Mouse (Mus musculus) small intestine, adult 2 months (tissue): ENCODE data around the gene Slc16a5. TPM values are rescaled to one million over a fixed set of nuclear protein-coding genes. Genes with fewer than 3 reads are reported as not detected.

ENCODE experiments used
- H3K27ac ChIP-seq: fragments of 200-500 bp; 2 replicates; pipeline ENCODE4 v1.5.1; 2012; ENCODE audit warnings: low read depth, low read length, control low read depth, inconsistent platforms; ENCODE audit not compliant: insufficient read depth
- H3K27me3 ChIP-seq: fragments of 200-500 bp; 2 replicates; pipeline ENCODE4 v1.6.1; 2012; ENCODE audit warnings: mild to moderate bottlenecking, moderate library complexity, low read length, inconsistent platforms; ENCODE audit not compliant: control insufficient read depth, insufficient read depth
- H3K36me3 ChIP-seq: fragments of 200-500 bp; 2 replicates; pipeline ENCODE4 v1.6.1; 2012; ENCODE audit warnings: mild to moderate bottlenecking, low read length, control low read depth, inconsistent platforms; ENCODE audit not compliant: control insufficient read depth, insufficient read depth
- H3K4me1 ChIP-seq: fragments of 200-500 bp; 2 replicates; pipeline ENCODE4 v1.6.1; 2012; ENCODE audit warnings: low read length, inconsistent platforms, mixed read lengths; ENCODE audit not compliant: control insufficient read depth, insufficient read depth, insufficient read length
- H3K4me3 ChIP-seq: fragments of 200-500 bp; 2 replicates; pipeline ENCODE4 v1.5.1; 2012; ENCODE audit warnings: low read depth, mild to moderate bottlenecking, control low read depth, inconsistent platforms, low read length, moderate library complexity
- CTCF ChIP-seq: fragments of 200-500 bp; IDR thresholded peaks from 2 replicates; pipeline ENCODE4 v1.5.1; 2012; ENCODE audit warnings: low read depth, mild to moderate bottlenecking, control low read depth, inconsistent platforms, low read length, moderate library complexity, mixed read lengths; ENCODE audit not compliant: insufficient replicate concordance, insufficient read length; ENCODE audit errors: extremely low read depth
- POLR2A ChIP-seq: fragments of 200-500 bp; IDR thresholded peaks from 2 replicates; pipeline ENCODE4 v1.6.1; 2012; ENCODE audit warnings: low read depth, mild to moderate bottlenecking, control low read depth, inconsistent platforms, low read length, moderate library complexity
- whole genome bisulfite sequencing: fragments of 180-500 bp; shearing (Covaris S2); methylation state at CpG from one replicate; pipeline ENCODE4 v1.1.7; 2018; 5-methylcytosine and 5-hydroxymethylcytosine counted together
- polyA plus RNA-seq: library from polyadenylated mRNA; depleted of rRNA; stranded (reverse); fragments of >200 nt; gene quantifications from 2 replicates; pipeline ENCODE4 v1.2.3, GENCODE M21; 2012

Gene Slc16a5
- polyA plus RNA-seq, 1 experiment = 220 TPM

- Histone ChIP-seq H3K4me3 (peak overlapping the region; percentile 0; the same call in 1 of the 2 replicates), H3K4me1 (peaks cover 22% of the 10 kb centered on the region), H3K27ac (no peak overlapping the region), H3K27me3 (no peaks in the 10 kb centered on the region), H3K36me3 (peaks cover 11% of the 10 kb centered on the region)
- TF ChIP-seq CTCF (no peak), POLR2A (no peak)
- 26% methylated on average over 31 of the region's 31 CpGs for WGBS
These were observed 26.5 kb upstream of the Slc16a5 start for GRCm38 (mm10) chr11:115435596-115436337.

DNA sequence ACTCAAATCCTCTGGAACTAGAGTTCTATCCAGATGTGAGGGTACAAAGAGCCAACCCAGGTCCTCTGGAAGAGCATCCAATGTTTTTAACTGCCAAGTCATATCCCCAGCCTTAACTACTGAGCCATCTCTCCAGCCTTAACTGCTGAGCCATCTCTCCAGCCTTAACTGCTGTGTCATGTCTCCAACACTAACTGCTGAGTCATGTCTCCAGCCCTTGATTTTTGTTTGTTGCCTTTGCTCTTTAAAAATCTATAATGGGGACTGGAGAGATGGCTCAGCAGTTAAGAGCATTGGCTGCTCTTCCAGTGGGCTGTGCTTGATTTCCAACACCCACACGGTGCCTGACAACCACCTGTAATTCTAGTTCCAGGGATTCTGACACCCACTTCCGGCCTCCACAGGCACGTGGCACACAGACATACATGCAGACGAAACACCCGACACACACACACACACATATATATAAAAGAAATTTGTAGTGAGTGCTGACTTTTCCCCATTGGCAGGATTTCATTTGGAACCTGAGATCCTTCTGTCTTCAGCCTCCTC is 24.6 kb upstream of the Slc16a5 start:
- no peaks in the 10 kb centered on the region for H3K27me3 ChIP-seq
- H3K36me3 ChIP-seq = no peaks in the 10 kb centered on the region
- H3K4me3 ChIP-seq = no peak overlapping the region
- no peak overlapping the region for H3K27ac ChIP-seq
- TF ChIP-seq POLR2A (no peak), CTCF (no peak)
- WGBS = 73% methylated on average over 5 of the region's 5 CpGs
- peaks cover 16% of the 10 kb centered on the region for H3K4me1 ChIP-seq

DNA sequence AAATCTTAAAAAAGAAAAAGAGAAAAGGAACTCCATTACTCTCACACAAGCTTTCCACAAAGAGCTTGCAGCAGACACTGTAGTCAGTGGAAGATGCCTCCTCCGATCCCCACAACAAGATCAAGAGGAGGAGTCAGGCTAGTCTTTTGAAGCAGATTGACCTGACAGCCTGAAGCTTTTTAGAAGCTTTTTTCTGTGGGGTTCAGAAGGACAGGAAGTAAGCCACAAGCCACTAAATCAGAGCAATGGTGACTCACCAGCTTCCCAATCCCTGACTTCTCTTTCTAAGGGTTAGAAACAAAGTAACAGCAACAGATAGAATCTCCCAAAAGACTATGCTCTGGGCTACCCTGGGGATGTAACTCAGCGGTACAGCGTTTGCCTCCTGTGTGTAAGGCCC is 22.9 kb upstream of the Slc16a5 start:
- Histone ChIP-seq H3K36me3 (no peaks in the 10 kb centered on the region), H3K27ac (no peak overlapping the region), H3K4me1 (peaks cover 8% of the 10 kb centered on the region), H3K27me3 (no peaks in the 10 kb centered on the region), H3K4me3 (no peak overlapping the region)
- TF ChIP-seq POLR2A = no peak
- no peak for TF ChIP-seq CTCF
- WGBS = 84% methylated on average over 3 of the region's 3 CpGs

- Histone ChIP-seq H3K27ac (no peak within 1 kb of the TSS), H3K27me3 (no peaks in the 10 kb centered on the region), H3K4me1 (peaks cover 7% of the 10 kb centered on the region), H3K4me3 (no peak within 1 kb of the TSS), H3K36me3 (no peaks in the 10 kb centered on the region)
- TF ChIP-seq CTCF (no peak), POLR2A (no peak)
- WGBS = 96% methylated on average over 9 of the region's 9 CpGs
These were observed 22.2 kb upstream of the Slc16a5 start, which contains the start of gene Trim80 for GRCm38 (mm10) chr11:115439906-115440595. Gene Trim80, plus strand, starts transcription at chr11:115440545.

DNA sequence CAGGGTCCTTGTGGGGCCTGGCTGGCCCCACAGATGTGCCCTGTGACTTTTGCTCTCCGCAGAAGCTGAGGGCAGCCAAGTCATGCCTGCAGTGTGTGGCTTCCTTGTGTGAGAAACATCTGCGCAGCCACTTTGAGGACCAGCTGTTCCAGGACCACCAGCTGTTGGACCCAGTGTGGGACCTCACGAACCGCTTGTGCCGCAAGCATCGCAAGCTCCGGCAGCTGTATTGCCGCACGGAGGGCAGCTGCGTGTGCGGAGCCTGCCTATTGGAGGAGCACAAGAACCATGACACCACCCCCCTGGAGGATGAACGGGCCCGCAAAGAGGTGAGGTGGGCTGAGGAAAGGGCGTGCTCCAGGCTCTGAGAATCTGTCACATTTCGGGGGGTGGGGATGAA is 20.9 kb upstream of the Slc16a5 start:
- Histone ChIP-seq H3K27ac (no peak overlapping the region), H3K4me1 (peaks cover 7% of the 10 kb centered on the region), H3K4me3 (no peak overlapping the region), H3K27me3 (no peaks in the 10 kb centered on the region), H3K36me3 (no peaks in the 10 kb centered on the region)
- WGBS = 79% methylated on average over 15 of the region's 15 CpGs
- no peak for TF ChIP-seq POLR2A
- TF ChIP-seq CTCF = no peak

GRCm38 (mm10) chr11:115446906-115447305 is 15.4 kb upstream of the Slc16a5 start:
- Histone ChIP-seq H3K27ac (peak overlapping the region; percentile 92), H3K4me3 (peak overlapping the region; percentile 25), H3K36me3 (no peaks in the 10 kb centered on the region), H3K4me1 (peaks cover 53% of the 10 kb centered on the region), H3K27me3 (no peaks in the 10 kb centered on the region)
- WGBS = 17% methylated on average over 3 of the region's 3 CpGs
- no peak for TF ChIP-seq CTCF
- TF ChIP-seq POLR2A = no peak

GRCm38 (mm10) chr11:115447321-115447885 is 14.9 kb upstream of the Slc16a5 start:
- TF ChIP-seq POLR2A (no peak), CTCF (no peak)
- 31% methylated on average over 11 of the region's 11 CpGs for WGBS
- H3K4me1 ChIP-seq = peaks cover 58% of the 10 kb centered on the region
- peak overlapping the region; percentile 59 for H3K4me3 ChIP-seq
- H3K27me3 ChIP-seq = no peaks in the 10 kb centered on the region
- no peaks in the 10 kb centered on the region for H3K36me3 ChIP-seq
- H3K27ac ChIP-seq = peak overlapping the region; percentile 92
